Mouse (Mus musculus) frontal cortex, adult (tissue): ENCODE results near the gene Col9a2.

Source experiments
- ATAC-seq: cut with Nextera tagmentation; 2 replicates; pipeline ENCODE4 v1.9.2; 2017; ENCODE audit warnings: mild to moderate bottlenecking, moderate library complexity, mixed read lengths; ENCODE audit not compliant: low TSS enrichment

Gene Col9a2

GRCm38 (mm10) chr4:121039331-121040115 lies at the start of gene Col9a2:
Gene Col9a2 (plus strand): TSS chr4:121039385.
- ATAC-seq: peak; percentile 42; the same call in 1 of the 2 replicates

GRCm38 (mm10) chr4:120992284-120992683 lies 46.9 kb upstream of the Col9a2 start:
- ATAC-seq: no peak

- ATAC-seq: no peak
These were observed 46.2 kb upstream of the Col9a2 start for GRCm38 (mm10) chr4:120993025-120993424.

- peak; percentile 62; the same call in 1 of the 2 replicates for ATAC-seq
These were observed 43.3 kb upstream of the Col9a2 start for GRCm38 (mm10) chr4:120995911-120996310.

GRCm38 (mm10) chr4:121001042-121001441 lies 38.1 kb upstream of the Col9a2 start:
- no peak for ATAC-seq

- ATAC-seq: no peak
These were observed 37.5 kb upstream of the Col9a2 start for GRCm38 (mm10) chr4:121001659-121002058.

- ATAC-seq: 0 out of 2 replicates have a peak, but pooled peaks have one; percentile 18
These were observed 36.6 kb upstream of the Col9a2 start for GRCm38 (mm10) chr4:121002400-121003171.

GRCm38 (mm10) chr4:121003611-121004091 lies 35.5 kb upstream of the Col9a2 start:
- ATAC-seq: no peak

GRCm38 (mm10) chr4:121004679-121005078 lies 34.5 kb upstream of the Col9a2 start:
- no peak for ATAC-seq

- no peak for ATAC-seq
These were observed 32.2 kb upstream of the Col9a2 start for GRCm38 (mm10) chr4:121007006-121007405.

- no peak for ATAC-seq
These were observed 31.0 kb upstream of the Col9a2 start for GRCm38 (mm10) chr4:121008071-121008745.

GRCm38 (mm10) chr4:121009151-121009550 lies 30.0 kb upstream of the Col9a2 start:
- peak; percentile 85 for ATAC-seq

- ATAC-seq: no peak
These were observed 28.2 kb upstream of the Col9a2 start for GRCm38 (mm10) chr4:121010770-121011549.

- no peak for ATAC-seq
These were observed 24.5 kb upstream of the Col9a2 start for GRCm38 (mm10) chr4:121014594-121015267.

GRCm38 (mm10) chr4:121015268-121015659 lies 23.9 kb upstream of the Col9a2 start:
- ATAC-seq: no peak

- peak; percentile 47 for ATAC-seq
These were observed 22.9 kb upstream of the Col9a2 start for GRCm38 (mm10) chr4:121016021-121016898.

- ATAC-seq: peak; percentile 89
These were observed 22.1 kb upstream of the Col9a2 start, which contains the start of gene Smap2 for GRCm38 (mm10) chr4:121016928-121017657. Gene Smap2 (minus strand): TSS chr4:121017247.

- ATAC-seq: no peak
These were observed 20.9 kb upstream of the Col9a2 start for GRCm38 (mm10) chr4:121018250-121018649.
